Mouse (Mus musculus): Measurements from ENCODE around the gene Zmynd10. TPM values are rescaled to one million over a fixed set of nuclear protein-coding genes. Genes with fewer than 3 reads are reported as not detected.

The Zmynd10 gene
- polyA plus RNA-seq, 1 experiment: 0.43 TPM

DNA sequence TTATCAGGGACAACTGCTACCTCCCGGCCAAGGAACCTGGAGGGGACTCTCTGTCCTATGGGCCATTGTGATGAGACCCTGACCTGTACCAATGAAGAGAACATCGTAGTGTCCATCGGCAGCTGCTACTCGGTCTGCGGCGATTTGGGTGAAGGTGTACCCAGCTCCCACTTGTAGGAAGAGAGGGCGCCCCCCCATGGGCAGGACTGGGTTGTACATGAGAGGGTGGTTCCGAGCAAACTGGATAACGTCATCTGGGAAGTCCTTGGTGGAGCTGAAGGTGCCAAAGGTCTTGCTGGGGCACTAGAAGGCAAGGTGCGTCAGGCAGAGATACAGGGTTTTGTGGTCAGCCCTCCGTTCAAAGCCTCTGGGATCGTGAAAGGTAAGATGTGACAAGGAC lies 53.6 kb downstream of the Zmynd10 start:
- no peak overlapping the region for H3ac ChIP-seq (ENCODE audit: control insufficient read depth, insufficient read length, low read depth)
- no peak overlapping the region for H3K4me3 ChIP-seq (ENCODE audit: insufficient read depth, poor library complexity, severe bottlenecking)
- no peaks in the 10 kb centered on the region for H3K79me2 ChIP-seq (ENCODE audit: control insufficient read depth, insufficient read depth)
- no peak for TF ChIP-seq MYOG (IDR thresholded peaks at IDR 0.05; ENCODE audit: control insufficient read depth, extremely low read depth, insufficient read length)
- no peak for TF ChIP-seq MYOD1 (IDR thresholded peaks at IDR 0.05; ENCODE audit: control insufficient read depth, insufficient read length, low read depth)
- no peak for TF ChIP-seq FOSL1 (IDR thresholded peaks at IDR 0.05; ENCODE audit: insufficient read depth, low read length, poor library complexity, severe bottlenecking)
- TF ChIP-seq MAX (IDR thresholded peaks at IDR 0.05): no peak
- no peak for TF ChIP-seq CTCF (IDR thresholded peaks at IDR 0.05; ENCODE audit: control insufficient read depth, insufficient read depth, insufficient read length)
- TF ChIP-seq USF1 (IDR thresholded peaks at IDR 0.05; ENCODE audit: low read depth): no peak
- no peak for TF ChIP-seq CEBPB (IDR thresholded peaks at IDR 0.05; ENCODE audit: low read depth)
- no peaks in the 10 kb centered on the region for H3K27me3 ChIP-seq (ENCODE audit: control insufficient read depth, insufficient read depth, insufficient read length)
- no peaks in the 10 kb centered on the region for H3K36me3 ChIP-seq (ENCODE audit: control insufficient read depth, insufficient read depth)
- no peaks in the 10 kb centered on the region for H3K79me3 ChIP-seq (ENCODE audit: low read depth)

Other genes starting within 250 kb of the Zmynd10 start
- 14.1 TPM for gene Hemk1, start 208.9 kb upstream of the Zmynd10 start, polyA plus RNA-seq (2012; fragmentation: generic; extraction: Trizol)
- gene 6430571L13Rik, start 206.7 kb upstream of the Zmynd10 start, polyA plus RNA-seq (2012; fragmentation: generic; extraction: Trizol): 0.04 TPM
- 0.01 TPM for gene Cacna2d2, start 147.7 kb upstream of the Zmynd10 start, polyA plus RNA-seq (2012; fragmentation: generic; extraction: Trizol)
- gene Tmem115, start 13.4 kb upstream of the Zmynd10 start, polyA plus RNA-seq (2012; fragmentation: generic; extraction: Trizol): 33.4 TPM
- 23.7 TPM for gene Cyb561d2, start 5.1 kb upstream of the Zmynd10 start, polyA plus RNA-seq (2012; fragmentation: generic; extraction: Trizol)
- gene Nprl2, start 5.1 kb upstream of the Zmynd10 start, polyA plus RNA-seq (2012; fragmentation: generic; extraction: Trizol): 12.8 TPM
- gene Rassf1, start 4.3 kb downstream of the Zmynd10 start, polyA plus RNA-seq (2012; fragmentation: generic; extraction: Trizol): 89.7 TPM
- 15.9 TPM for gene Tusc2, start 16.0 kb downstream of the Zmynd10 start, polyA plus RNA-seq (2012; fragmentation: generic; extraction: Trizol)
- 59.7 TPM for gene Hyal2, start 20.6 kb downstream of the Zmynd10 start, polyA plus RNA-seq (2012; fragmentation: generic; extraction: Trizol)
- 1.2 TPM for gene Hyal1, start 29.6 kb downstream of the Zmynd10 start, polyA plus RNA-seq (2012; fragmentation: generic; extraction: Trizol)
- 8.2 TPM for gene Naa80, start 31.6 kb downstream of the Zmynd10 start, polyA plus RNA-seq (2012; fragmentation: generic; extraction: Trizol)
- gene Hyal3, start 33.5 kb downstream of the Zmynd10 start, polyA plus RNA-seq (2012; fragmentation: generic; extraction: Trizol): 0.28 TPM
- gene Ifrd2, start 40.3 kb downstream of the Zmynd10 start, polyA plus RNA-seq (2012; fragmentation: generic; extraction: Trizol): 71.7 TPM
- 13.7 TPM for gene Sema3b, start 61.9 kb downstream of the Zmynd10 start, polyA plus RNA-seq (2012; fragmentation: generic; extraction: Trizol)
- 449 TPM for gene Gnai2, start 88.1 kb downstream of the Zmynd10 start, polyA plus RNA-seq (2012; fragmentation: generic; extraction: Trizol)
- 0.01 TPM for gene Slc38a3, start 122.2 kb downstream of the Zmynd10 start, polyA plus RNA-seq (2012; fragmentation: generic; extraction: Trizol)
- 0.01 TPM for gene Gnat1, start 132.4 kb downstream of the Zmynd10 start, polyA plus RNA-seq (2012; fragmentation: generic; extraction: Trizol)
- gene Sema3f, start 163.2 kb downstream of the Zmynd10 start, polyA plus RNA-seq (2012; fragmentation: generic; extraction: Trizol): 0.36 TPM
- 29.8 TPM for gene Rbm5, start 223.7 kb downstream of the Zmynd10 start, polyA plus RNA-seq (2012; fragmentation: generic; extraction: Trizol)

Data from C2C12 (cell line).